Mouse (Mus musculus) heart, adult 8-10 months (tissue): ENCODE measurements around the gene Ugt1a8. TPM values are rescaled to one million over a fixed set of nuclear protein-coding genes. Genes with fewer than 3 reads are reported as not detected.
A peak's percentile ranks its signal among the peaks of the same experiment; 100 is the strongest.

Experiments
- DNase-seq: peaks from one replicate; pipeline ENCODE4 v3.0.0; 2022; ENCODE audit warnings: low spot score
- total RNA-seq, 4 experiments: library from RNA; stranded (reverse); gene quantifications; 2 replicates each; pipeline ENCODE4 v1.2.4; 2022

Ugt1a8 gene
- total RNA-seq, 4 experiments from 2014 or later = not detected

- DNase-seq = no peak
Measured at GRCm38 (mm10) chr1:88186325-88186935, 98.8 kb downstream of the Ugt1a8 start.

- no peak for DNase-seq
Measured at GRCm38 (mm10) chr1:88192136-88192535, 104.5 kb downstream of the Ugt1a8 start.

DNA sequence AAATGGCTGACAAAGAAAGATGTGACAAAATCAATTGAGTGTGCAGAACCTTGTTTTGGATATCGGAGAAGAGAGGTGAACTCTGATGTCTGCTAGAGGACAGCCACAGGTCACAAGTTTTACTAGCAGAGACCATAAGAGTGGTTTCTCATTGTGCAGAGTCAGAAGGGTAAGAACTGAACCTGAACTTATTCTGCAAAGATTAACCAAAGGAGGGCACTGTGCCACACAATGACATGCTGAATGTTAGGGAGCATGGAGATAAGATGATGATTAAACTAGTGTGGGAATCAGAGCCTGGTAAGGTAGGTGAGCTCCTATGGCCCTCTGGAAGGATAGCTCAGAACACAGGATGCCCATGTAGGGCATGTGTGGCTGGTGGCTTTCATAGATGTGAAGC lies 108.1 kb downstream of the Ugt1a8 start:
- no peak for DNase-seq

GRCm38 (mm10) chr1:88197443-88197842 lies 109.8 kb downstream of the Ugt1a8 start:
- DNase-seq = no peak

DNA sequence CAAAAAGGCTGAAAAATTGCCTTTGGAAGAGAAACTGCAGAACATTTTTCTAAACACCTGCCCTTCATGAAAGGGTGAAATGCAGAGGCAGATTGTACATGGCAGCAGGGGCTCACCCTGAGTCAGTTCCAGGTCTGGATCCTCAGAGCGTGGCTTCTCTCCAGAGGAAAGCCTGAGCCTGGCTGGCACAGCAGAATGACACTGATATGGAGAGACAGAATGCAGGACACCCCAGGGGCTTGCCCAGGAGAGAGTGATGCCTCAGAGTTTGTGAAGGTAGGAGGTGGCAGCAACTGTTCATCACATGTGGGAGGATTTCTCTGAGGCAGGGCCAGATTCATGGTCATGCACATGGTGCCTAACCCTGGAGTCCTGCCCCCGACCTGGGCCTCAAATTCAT lies 112.4 kb downstream of the Ugt1a8 start:
- no peak for DNase-seq

- DNase-seq = no peak
Measured at GRCm38 (mm10) chr1:88200456-88200855, 112.8 kb downstream of the Ugt1a8 start, which contains the start of gene Ugt1a2. Gene Ugt1a2 (plus strand): TSS chr1:88200601.

DNA sequence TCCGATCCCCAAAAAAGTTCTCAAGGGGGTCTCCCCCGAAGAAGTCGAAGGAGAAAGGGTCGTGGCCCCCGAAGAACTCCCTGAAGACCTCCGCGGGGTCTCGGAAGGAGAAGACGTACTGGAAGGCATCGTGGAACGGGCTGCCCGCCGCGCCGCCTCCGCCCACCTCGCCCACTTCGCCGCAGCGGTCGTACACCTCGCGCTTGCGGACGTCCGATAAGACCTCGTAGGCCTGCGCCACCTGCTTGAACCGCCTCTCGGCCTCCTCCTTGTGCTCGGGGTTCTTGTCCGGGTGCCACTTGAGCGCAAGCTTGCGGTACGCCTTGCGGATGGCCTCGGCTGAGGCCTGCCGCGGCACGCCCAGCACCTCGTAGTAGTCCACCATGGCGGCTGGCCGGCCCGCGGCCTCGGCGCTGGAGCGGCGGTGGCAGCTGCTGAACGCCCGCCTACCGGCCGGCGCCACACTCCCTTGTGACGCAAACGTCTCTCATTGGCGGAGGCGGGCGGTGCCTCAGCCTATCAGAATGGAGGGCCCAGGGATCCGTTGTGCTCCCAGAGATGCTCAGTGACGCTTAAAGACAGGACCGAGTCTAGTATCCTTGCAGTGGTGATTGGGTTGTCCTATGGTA lies 117.8 kb downstream of the Ugt1a8 start, which contains the start of gene Dnajb3:
Dnajb3 (minus strand) TSS at position 489 of the 629 bp plus-strand sequence.
- no peak for DNase-seq

GRCm38 (mm10) chr1:88206843-88207479 lies 119.3 kb downstream of the Ugt1a8 start:
- no peak for DNase-seq

DNA sequence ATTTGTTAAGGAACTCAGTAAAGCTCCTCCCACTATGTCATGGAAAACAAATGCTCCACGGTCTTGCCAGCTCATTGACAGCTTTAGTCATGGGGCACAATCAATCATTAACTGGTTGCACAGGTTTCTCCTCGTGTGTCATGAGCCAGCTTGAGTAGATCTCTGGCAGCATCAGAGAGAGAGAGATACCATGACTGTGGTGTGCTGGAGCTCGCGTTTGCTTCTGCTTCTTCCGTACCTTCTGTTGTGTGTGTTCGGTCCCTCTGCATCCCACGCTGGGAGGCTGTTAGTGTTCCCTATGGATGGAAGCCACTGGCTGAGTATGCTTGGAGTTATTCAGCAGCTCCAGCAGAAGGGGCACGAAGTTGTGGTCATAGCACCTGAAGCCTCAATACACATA lies 124.2 kb downstream of the Ugt1a8 start, which contains the start of gene Ugt1a1:
Ugt1a1 (plus strand) TSS at position 148 of the 400 bp plus-strand sequence.
- DNase-seq = no peak

- peak; percentile 5 for DNase-seq
Measured at GRCm38 (mm10) chr1:88212341-88213045, 124.9 kb downstream of the Ugt1a8 start.

DNA sequence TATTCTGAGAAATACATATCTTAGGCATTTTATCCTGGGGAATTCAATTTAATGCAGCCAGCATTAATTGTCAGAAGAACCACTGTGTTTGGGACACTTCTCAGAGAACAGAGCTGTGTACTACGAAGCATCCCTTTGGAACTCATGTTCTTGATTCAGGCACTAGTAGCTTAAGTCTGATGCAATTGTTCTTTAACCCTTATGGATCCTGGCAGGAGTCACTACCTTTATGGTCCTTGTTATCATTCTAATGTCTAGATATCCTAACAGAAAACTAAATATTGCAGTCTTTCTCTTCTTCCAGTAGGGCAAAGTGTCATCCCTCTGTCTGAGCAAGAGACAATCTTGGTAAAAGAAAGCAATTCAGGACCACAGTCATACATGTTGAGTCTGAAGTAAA lies 125.4 kb downstream of the Ugt1a8 start:
- no peak for DNase-seq

DNA sequence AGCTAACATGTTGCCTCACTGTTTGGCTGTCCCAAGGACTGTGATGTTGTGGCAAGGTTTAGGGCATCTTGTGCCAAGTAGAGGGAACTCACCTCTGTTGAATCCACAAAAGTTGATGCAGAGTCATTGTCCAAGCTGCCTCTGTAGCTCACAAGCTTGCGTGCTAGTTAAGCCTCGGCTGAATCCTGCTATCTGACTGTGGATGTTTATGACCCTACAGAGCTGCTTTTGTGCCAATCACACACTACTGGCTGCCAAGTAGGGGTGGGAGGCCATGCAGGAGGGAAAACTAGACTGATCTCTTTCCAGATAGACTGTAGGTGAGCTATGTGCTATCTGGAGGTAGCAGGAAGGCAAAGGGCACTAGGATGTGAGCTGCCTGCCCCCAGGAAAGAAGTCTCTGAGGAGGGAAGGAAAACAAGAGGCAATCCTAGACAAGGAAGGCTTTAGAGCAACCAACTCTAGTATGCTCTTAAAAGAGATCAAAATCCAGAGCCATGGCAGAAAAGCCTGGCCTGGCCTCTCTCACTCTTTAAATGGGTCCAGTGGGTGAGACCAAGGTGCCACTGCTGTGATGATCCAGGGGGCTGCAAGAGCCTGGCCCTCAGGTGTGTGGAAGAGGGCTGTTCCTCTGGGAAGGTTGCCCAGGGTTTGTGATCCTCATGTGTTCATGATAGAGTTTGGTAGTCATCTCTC lies 126.3 kb downstream of the Ugt1a8 start:
- peak; percentile 9 for DNase-seq

GRCm38 (mm10) chr1:88214462-88214952 lies 126.9 kb downstream of the Ugt1a8 start:
- peak; percentile 9 for DNase-seq

GRCm38 (mm10) chr1:88215466-88216380 lies 128.1 kb downstream of the Ugt1a8 start:
- DNase-seq = peak; percentile 5

DNA sequence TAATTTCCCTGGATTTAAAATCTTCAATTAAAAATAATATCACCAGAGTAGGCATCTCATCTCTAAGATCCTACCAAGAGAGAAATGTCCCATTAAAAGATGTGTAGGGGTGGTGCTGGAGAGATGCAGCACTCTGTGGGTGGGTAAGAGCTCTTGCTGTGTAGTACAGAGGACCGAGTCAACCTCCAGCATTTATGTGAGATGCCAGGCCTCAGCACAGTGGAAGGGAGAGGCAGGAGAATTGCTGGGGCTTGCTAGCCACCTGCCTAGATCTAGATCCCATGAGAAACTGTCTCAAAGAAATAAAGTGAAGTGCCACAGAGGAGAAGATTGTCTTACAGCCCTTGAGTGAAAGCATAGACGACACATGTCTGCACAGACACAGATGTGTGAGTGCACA lies 128.9 kb downstream of the Ugt1a8 start:
- DNase-seq = no peak

DNA sequence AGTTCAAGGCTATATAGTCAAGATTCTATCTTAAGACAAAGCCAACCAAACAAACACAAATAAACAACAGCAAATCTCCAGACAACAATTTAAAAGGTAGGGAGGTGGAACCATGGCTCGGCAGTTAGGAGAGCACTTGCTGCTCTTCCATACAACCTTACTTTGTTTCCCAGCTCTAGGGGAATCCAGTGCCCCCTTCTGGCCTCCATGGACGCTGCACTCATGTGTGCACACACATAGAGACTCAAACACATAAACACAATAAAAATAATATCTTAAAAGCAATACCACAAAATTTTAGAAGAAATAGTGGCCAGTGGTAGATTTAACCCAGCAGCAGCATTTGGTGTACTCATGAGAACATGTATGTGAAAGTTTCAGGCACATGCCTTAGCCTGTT lies 129.5 kb downstream of the Ugt1a8 start:
- peak; percentile 4 for DNase-seq

DNA sequence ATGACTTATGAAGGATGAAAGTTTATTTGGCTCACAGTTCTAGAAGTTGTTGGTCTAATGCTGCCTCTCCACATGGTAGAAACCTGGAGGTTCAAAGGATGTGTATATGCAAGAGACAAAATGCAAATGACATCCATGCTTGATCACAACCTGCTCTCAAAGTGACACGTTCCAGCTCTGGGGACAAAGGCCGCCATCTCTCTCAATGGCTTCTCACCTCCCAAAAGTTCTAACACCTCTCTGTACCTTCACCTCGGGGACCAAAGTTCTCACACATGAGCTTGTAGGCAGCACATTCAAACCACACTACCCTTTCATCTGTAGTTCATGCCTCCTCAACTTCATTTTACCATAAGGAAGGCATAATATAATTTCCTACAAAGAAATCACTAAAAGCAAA lies 130.0 kb downstream of the Ugt1a8 start:
- peak; percentile 5 for DNase-seq

- DNase-seq = peak; percentile 1
Measured at GRCm38 (mm10) chr1:88218051-88218450, 130.4 kb downstream of the Ugt1a8 start.

GRCm38 (mm10) chr1:88218591-88218990 lies 131.0 kb downstream of the Ugt1a8 start:
- DNase-seq = no peak

GRCm38 (mm10) chr1:88219054-88219453 lies 131.4 kb downstream of the Ugt1a8 start:
- peak; percentile 11 for DNase-seq
